Mouse (Mus musculus) thymus, postnatal 4 days (tissue): Measurements from ENCODE around the gene Scn3b.

Source experiments
- DNase-seq: peaks from one replicate; pipeline ENCODE4 v3.0.0; 2021

Gene Scn3b

DNA sequence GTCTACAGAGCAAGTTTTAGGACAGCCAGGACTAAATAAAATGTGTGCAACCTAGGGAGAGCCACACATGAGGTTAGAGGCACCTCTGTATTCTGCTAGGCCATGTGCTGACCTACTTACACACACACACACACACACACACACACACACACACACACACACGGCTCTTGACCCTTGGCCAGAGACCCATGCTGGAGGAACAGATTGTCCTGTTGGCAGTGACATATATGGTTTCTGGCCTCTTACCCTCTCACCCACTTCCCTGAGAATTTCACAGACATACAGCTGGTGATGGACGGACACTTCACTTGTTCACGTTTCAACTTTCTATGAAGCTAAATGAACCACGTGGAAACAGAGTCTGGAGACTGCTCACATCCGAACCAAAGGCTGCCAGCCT lies 49.8 kb downstream of the Scn3b start:
- DNase-seq, result no peak

DNA sequence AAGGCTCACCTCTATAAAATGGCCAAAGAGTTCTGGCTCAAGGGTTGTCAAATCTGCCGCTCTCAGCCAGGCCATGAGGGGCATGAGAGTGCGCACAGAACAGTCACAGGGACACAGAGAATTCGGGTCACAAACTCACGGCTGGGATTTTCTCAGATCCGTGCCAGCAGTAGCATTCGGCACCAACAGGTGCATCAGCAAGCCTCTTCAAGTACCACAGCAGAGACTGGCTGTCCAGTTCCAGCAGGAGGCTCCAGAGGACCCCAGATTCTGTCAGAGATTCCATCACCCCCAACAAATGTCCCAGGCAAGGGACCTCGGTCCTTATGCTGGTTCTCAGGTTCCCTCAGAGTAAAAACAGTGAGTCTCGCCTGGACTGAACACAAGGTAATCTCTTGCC lies 51.4 kb downstream of the Scn3b start:
- DNase-seq, result no peak

DNA sequence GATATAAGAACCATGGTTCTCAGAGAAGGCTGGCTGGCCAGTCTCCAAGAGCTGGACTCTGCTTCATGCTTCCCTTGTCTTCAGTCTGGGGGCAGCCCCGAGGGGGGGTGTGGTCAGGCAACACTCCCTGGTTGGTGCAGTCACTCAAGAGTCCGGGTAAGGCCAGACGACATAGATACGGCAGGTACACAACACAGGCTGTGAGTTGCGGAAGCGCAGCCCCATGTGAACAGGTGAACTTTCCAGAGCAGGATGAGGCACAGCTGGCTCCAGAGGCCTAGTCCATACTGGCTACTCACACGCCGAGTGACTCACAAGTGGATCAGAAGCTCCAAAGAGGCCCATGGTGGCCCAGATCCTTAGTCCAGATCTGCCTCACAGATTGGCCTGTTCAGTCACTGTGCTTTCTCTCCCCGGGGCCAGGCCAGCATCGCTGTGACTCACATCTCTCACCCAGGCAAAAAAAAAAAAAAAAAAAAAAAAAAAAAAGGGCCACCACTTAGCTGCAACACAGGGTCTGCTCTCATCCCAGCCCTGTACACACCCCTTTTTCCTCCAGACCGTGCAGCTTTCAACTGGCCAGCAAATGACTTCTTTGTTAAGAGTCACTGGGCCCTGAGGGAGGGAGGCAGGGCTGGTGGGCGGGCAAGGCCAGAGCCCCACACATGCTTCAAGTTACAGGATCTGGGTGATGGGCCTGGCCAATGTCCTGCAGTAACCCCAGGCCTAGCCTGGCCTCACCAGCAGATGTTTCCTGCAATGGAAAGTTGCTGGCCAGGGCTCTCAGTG lies 52.1 kb downstream of the Scn3b start:
- no peak for DNase-seq

DNA sequence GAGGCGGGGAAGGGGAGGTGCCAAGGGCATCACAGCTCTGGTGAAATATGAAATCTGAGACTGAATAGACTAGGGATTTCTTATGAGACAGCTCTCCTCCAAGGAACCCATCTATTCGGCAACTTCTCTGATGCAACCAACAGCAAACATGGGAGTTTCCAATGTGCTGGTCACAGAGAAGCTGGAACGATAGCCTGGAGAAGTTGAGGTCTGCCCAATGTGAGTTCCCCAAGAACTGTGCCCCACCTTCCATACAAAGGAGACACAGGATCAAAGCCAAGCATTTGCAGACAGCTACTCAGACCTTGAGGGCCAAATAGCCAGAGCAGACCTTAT lies 52.6 kb downstream of the Scn3b start:
- DNase-seq, result no peak

DNA sequence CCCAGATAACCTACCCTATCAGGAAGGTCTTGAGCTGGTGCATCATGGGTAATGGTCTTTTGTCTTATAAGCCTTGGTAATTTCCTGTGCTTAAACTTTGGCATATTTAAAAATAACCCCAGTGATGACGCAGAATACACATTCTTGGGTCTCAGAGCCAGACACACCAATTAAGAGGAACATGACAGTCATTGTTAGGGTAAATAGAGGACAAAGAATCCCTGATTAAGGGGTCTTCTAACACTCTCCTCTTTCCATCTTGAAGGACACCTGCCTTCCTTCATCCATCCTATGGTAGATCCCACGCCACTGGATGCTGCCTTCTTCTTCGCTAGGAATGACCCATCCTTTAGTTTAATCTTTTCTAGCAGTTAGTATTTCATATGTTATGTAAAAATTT lies 53.4 kb downstream of the Scn3b start:
- no peak for DNase-seq

DNA sequence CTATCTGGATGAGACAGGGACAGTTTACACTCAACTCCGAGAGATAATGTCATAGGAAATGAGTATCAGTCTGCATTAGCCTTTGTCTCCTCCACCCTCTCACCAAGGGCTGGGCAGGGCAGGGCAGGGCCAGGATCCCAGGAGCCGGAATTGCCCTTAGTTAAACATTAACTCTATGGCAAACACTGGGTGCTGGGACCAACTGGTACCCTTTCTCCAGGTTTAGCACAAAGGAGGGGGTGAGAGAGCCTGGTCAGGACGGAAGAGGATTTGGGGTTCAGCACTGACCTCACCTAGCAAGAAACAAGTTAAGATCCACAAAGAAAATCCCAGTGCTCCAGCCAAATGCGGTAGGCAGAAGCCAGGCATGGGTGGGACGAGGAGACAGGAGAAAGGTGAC lies 54.2 kb downstream of the Scn3b start:
- no peak for DNase-seq

DNA sequence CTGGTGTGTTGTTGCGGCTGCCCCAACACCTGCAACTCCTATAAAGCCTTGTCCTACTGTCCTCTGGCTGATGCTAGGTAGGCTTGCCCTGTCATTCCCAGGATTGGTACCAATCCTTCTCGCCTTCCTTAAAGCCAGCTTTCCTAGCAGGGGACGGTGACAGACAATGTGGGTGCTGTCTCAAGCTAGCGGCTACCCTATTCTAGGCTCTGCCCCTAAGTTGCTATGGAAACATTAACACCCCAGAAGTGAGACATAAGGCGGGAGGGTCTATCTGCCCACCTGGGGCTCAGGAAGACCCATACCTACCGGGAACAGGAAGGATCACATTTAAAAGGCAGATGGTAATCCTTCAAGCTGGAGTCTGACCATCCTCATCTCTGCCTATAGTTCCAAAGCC lies 54.8 kb downstream of the Scn3b start:
- DNase-seq, result no peak

DNA sequence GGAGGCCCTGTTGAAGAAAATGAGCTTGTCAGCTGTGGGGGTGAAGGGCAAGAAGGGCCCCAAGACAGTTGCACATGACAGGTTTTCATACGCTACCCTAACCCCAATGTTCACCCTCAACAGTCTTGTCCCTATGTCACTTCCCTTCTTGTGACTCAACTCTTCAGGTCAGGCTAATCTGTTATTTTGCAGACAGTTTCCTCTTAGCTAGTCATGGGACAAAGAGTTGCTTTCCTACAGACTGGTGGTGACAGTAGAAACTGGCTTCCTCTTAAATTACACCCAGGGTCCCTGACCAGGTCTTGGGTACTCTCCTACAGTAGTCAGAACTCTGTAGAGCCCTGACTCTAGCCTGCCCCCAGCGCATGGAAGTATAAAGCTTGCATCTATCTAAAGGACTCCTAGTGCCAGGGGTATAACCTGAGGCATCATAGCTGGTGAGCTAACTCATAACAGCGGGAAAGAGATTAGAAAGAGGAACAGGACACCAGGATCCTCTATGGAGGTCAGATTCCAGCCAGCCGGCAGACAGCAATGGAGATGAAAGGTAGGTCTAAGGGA lies 55.3 kb downstream of the Scn3b start:
- no peak for DNase-seq

DNA sequence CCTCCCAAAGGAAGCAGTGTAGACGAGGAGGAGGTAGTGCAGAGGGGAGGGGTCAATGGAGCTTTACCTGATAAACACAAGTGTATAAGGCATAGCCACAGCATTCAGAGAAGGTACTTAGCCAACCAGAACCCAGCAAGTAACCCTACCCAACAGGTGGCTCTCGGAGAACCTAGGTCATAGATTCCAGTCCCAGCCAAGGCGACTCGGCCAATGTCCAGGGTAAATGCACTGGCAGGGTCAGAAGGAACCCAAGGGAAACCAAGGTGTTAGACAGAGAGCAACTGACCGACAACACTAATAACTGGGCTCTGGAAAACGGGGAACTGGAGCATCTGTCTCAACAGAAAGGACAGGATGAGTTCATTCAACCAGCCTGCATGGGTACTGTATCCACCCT lies 55.8 kb downstream of the Scn3b start:
- no peak for DNase-seq

DNA sequence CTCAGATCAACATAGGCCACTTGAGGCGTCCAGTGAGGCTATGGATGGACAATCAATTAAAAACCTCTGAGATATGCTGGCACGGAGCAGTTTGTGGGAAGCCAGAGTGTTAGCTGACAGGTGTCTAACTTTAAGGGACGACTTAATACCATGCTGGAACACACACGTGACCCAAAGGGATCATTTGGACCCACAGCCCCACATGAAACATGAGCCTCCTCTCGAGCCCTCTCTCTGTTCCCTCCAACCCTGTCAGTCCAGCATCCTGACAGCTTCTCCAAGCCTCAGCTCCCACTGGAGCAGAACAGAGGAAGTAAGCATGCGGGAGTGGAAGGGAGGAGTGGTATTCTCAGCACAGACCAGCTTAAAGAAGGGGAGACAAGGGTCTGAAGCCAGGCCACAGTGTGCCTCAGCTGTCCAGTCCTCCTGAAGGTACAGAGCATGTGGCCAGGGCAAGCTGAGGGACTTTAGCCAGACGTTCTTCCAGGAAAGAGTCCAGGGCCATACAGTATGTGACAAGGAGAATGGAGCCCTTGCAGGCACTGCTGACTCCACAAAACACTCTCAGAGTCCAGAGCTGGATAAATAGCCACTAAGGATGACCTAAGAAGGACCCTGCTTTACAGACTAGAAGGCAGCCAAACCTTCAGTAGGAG lies 57.4 kb downstream of the Scn3b start:
- no peak for DNase-seq

DNA sequence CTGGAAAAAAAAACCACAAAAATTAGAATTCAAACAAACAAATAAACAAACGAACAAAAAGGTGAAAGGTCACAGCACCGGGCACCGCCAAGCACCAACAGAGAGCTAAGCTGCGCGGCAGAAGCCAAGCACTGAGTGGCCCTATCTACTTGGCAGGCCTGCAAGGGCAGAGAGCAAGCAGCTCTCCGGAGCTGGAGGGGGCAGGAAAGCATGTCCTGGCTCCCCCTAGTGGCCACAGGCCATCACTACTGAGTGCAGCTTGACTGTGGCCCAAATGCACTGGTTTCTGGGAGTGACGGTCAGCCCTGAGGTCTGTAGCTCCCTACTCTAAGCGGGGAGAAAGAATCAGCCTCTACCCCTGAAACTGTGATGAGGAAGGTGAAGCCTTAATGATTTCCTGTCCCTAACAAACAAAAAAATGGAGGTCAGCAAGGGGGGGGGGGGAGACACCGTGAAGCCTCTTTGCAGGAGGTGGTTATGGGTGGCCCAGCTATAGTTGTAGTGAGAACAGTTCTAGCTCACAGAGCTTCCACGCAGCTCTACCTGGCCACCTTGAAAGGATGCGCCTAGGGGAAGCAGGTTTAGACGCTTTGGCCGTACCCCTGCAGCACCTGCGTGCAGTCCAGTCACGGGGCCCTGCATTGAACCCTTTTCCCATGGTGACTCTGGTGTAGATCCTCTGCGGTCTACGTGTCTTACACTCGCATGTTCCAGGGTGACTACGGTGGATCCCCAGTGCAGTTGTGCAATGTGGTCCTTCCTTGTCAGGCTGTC lies 61.8 kb downstream of the Scn3b start:
- DNase-seq, result peak; percentile 88

DNA sequence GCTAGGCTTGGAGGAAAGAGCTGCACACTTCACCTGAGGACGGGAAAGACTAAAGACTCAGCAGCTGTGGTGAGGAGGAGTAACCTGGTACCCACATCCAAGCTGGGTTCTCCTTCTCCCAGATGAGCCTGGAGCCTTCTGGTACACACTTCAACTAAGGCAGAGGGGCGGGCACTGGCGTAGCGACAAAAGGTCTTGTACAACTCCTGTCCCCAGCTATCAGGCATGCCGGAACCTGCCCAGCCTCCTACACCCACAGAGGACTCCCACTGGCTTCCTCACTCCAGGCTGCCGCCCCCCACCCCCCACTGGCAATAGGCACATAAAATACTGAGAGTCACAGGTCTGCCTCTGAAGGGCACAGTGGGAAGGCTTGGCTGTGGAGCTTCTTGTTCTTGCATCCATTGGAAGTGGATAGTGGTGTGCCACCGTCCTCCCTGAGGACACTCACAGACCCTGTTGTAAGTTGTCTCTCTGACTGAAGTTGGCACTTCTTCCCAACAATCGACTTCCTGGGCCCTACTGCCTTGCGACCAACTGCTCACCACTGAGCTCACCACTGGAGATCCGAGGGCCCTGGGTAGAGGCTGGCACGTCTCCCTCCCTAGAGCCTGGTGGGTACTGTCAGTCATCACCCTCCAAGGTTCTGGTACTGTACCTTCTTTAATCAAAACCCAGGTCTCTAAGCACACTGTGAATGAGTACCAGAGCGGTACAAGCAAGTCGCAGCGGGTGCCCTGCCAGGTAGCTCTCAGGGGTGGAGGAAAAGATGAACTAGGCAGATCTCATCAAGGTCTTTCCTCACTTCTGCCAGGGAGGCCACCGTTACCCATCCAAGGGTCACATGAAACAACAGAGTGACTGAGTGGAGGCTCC lies 62.6 kb downstream of the Scn3b start:
- DNase-seq, result no peak

DNA sequence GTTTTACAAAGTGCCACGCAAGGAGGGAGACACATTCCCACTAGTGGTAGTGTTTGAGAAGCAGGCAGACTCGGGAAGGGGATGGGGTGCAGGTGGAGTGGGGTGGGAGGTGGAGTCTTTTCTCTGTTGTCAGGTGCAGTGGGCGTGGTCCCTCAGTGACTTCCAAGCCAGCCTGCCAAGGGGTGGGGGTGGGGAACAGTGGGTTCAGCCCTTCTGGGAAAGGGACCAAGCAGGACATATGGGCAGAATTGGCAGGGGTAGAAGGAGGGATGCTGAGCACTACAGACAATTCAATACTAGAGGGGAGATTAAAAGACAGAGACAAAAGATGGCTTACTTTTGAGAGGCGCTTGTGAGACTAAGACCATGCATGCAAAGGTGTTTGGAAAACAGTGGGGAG lies 63.3 kb downstream of the Scn3b start:
- DNase-seq, result no peak

DNA sequence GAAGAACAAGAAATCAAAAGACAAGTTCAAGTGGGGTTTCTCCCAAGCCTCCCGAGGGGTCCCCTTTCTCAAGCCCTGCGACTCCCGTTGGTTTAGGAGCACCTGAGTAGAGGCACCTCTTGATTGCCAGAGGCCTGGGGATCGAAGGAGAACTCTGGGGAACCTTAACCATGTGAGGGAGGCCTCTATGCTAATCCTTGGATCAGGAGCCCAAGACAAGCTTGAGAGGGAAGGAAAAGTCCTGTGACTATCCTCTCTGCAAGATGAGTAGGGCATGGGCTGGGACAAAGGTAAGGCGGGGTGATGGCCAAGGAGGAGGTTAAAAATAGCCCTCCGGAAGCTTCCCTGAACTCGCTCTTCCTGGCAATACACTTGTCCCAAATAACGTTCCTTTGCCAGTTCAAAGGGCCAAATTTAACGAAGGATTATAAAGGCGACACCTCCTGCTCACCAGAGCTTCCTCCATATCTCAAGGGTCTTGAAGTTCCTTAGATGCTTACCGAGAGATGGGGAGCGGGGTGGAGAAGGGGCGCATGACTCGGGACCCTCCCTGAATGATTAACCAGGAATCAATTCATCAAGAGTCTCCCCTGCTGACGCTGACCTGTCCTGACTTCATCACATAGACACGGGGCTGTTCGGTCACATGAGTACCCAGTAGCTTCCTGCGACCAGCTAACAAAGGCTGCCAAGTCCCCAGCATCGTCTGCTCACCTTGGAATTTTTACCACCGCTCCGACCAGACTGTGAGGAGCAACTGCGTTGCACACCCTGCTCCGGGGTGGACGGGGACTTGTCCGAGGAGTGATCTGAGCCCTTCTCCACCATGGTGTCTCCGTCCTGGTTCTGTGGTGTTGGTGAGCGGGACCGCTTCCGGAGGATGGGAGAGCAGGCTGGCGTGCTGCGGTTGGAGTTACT lies 64.0 kb downstream of the Scn3b start:
- DNase-seq, result no peak

DNA sequence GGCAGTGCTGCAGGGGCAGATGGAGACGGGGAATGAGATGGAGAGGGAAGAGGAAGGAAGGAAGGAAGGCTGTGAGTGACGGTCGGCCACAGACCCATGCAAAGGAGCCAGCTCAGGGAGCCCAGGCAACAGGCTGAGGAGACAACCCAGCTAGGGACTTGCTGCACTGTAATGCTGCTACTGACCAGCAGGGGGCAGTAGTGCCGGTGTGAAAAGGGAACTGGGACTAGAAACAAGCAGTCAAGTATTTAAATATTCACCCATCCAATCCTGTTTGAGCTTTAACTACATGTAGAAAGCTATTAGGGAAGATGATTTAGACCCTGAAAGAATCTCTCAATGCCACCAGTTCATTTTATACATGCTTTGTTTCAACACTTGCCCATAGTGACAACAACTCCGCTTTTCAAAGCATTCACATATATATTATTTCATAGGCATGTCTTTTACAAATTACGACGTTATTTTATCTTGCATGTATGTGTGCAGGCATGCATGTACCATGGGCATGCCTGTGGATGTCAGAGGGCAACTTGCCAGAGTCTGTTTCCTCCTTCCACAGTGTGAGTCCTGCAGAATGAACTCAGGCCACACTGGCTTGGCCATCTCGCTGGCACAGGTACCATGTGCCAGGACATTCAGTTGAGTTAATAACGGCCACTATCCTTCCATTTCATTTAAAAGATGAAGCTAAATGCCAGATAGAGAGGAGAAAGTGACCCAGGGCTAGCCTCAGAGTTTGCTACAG lies 64.8 kb downstream of the Scn3b start:
- DNase-seq, result peak; percentile 84

DNA sequence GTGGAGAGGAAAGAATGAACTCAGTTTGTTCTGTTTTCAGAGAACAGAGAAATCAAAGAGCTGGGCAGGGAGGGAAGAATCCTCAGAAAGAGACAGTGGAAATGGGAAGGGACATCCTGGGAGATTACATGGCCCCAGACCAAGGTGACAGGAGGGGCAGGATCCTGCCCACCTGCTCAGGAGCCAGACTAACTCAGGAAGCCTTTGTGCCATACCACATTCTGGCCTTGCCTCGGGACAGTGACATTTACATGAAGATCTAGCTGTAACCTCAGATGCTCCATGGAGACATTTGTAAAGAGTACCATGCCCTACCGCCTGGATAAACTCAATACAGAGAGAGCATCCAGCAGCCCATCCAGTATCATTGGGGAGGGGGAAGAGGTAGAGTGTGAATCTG lies 65.6 kb downstream of the Scn3b start:
- no peak for DNase-seq

DNA sequence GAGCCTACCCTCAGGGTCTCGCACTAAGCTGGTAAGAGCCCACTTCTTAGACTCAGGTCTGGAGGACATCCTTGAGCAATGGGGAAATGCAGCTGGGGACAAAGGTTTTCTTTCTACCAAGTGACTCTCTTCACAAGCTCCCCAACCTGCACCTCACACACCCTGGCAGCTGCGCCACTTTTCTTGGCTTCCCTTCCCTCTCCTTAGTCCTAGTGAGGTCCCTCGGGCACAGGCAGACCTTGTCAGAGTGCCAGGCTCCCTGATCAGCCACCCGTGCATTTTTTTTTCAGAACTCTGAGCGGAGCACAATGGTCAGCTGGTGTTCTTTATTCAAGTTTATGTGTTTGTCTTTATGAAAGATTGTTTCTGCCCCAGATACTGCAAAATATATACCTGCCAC lies 67.7 kb downstream of the Scn3b start:
- DNase-seq, result no peak

DNA sequence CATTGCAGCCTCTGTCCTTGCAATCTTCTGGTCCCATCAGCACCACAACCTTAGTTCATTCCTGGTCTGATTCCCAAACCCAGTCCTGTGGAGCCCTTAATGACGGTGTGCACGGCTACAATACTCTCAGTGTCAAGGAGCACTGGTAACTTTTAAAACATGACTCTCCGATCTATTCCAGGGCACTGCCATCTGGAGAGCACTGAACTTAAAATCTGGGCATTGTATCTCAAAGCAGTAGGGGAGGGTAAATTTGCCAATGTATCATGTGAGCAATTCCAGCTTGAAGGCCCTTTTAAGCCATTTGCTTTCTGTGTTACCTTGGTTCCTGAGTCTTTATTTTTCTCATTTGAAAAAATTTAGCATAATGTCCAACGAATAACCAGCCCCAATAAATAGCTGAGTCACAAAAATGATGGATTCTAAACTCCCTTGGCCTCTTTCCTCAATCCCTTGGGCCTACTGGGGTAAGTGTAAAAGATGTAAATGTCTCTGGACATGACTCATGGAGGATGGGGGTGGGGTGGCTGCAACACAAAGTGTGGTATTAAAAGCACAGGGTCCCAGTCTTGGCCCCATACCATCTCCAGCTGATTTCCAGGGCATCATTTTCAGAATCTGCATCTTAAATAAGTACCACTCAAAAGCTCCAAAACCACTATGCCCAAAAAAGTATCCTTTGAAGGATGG lies 68.3 kb downstream of the Scn3b start:
- DNase-seq, result no peak

DNA sequence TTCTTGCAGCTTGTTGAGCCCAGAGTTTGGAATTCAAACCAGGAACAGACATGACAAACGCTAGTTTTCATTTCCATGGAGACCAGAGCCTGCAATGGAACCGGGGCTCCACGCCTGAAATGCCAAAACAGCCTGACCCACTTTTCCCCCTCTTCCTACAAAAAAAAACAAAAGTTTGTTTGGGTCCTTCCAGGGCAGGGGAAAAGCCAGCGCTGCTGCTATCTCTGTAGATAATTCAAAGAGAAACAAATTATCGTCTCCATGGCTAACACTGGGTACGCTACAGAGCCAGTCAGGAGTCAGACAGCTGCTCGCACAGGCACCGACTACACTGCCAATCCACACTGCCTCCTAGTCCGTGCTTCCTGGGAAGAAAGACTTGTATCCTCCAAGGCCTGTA lies 70.6 kb downstream of the Scn3b start:
- DNase-seq, result no peak
